Mouse (Mus musculus) natural killer cell, adult 2 months (primary cell): ENCODE data around the gene Lyg1.

Source experiments
- DNase-seq, 2 experiments: peaks; one replicate each; pipeline ENCODE4 v3.0.0; 2022; ENCODE audit warnings: low spot score in 2 of 2

Lyg1 gene

GRCm38 (mm10) chr1:37948906-37949305, 8.7 kb downstream of the Lyg1 start:
- no peak for DNase-seq

- DNase-seq = no peak
Measured at GRCm38 (mm10) chr1:37931806-37932205, 25.8 kb downstream of the Lyg1 start.

- no peak for DNase-seq
Measured at GRCm38 (mm10) chr1:37925971-37926370, 31.6 kb downstream of the Lyg1 start.

- DNase-seq = no peak
Measured at GRCm38 (mm10) chr1:37922536-37922935, 35.0 kb downstream of the Lyg1 start.

- no peak for DNase-seq
Measured at GRCm38 (mm10) chr1:37918096-37918495, 39.5 kb downstream of the Lyg1 start.

- no peak for DNase-seq
Measured at GRCm38 (mm10) chr1:37917666-37918065, 39.9 kb downstream of the Lyg1 start.

GRCm38 (mm10) chr1:37916393-37916792, 41.2 kb downstream of the Lyg1 start, which contains the start of gene Lyg2:
TSS of gene Lyg2 (minus strand) at chr1:37916493.
- DNase-seq = no peak

GRCm38 (mm10) chr1:37912751-37913150, 44.8 kb downstream of the Lyg1 start:
- no peak for DNase-seq

- no peak for DNase-seq
Measured at GRCm38 (mm10) chr1:37903178-37903577, 54.4 kb downstream of the Lyg1 start.

GRCm38 (mm10) chr1:37900288-37900687, 57.3 kb downstream of the Lyg1 start:
- no peak for DNase-seq

GRCm38 (mm10) chr1:37899816-37900215, 57.7 kb downstream of the Lyg1 start:
- no peak for DNase-seq
